Mouse (Mus musculus) E14TG2a.4 (cell line): ENCODE measurements at regions not wholly inside any gene's neighbourhood (a gene's known extent, or its start where the extent isn't known, plus 50 kb on each side); places are given as distances from the start of the nearest gene placed in this dataset.

Experiments
- CTCF ChIP-seq: conservative IDR thresholded peaks from 2 replicates; pipeline ENCODE4 v1.5.1; 2014; ENCODE audit warnings: low read length
- NANOG ChIP-seq: IDR thresholded peaks from 2 replicates; pipeline ENCODE4 v1.6.1; 2014; ENCODE audit warnings: borderline replicate concordance, low read length, mixed read lengths
- POU5F1 ChIP-seq: IDR thresholded peaks from 2 replicates; pipeline ENCODE4 v1.6.1; 2014; ENCODE audit warnings: low read length, borderline replicate concordance

- TF ChIP-seq CTCF = no peak
- no peak for TF ChIP-seq POU5F1
- no peak for TF ChIP-seq NANOG
Observed at GRCm38 (mm10) chr7:145112887-145113531, 94.9 kb downstream of the 1810010D01Rik start.
